Mouse (Mus musculus) MEL (cell line): ENCODE results near the gene Slc25a47. TPM values are rescaled to one million over a fixed set of nuclear protein-coding genes. Genes with fewer than 3 reads are reported as not detected.

Experiments
- DNase-seq: peaks from one replicate; pipeline ENCODE4 v3.0.0; 2011; ENCODE audit warnings: low read depth, low spot score
- H3K27ac ChIP-seq: 2 replicates; pipeline ENCODE4 v1.5.1; 2012; ENCODE audit warnings: low read depth, mild to moderate bottlenecking, control low read depth, low read length, moderate library complexity; ENCODE audit not compliant: control insufficient read depth
- H3K27me3 ChIP-seq, 2 experiments: fragments of 150-350 bp in 1 of 2; sonication (generic) in 1 of 2; 2 replicates each; pipeline ENCODE4 v1.6.1; 2012; ENCODE audit warnings: low read length in 2 of 2, mild to moderate bottlenecking in 2 of 2, improper control_type of control experiment in 1 of 2, moderate library complexity in 1 of 2; ENCODE audit not compliant: insufficient read depth in 2 of 2, control insufficient read depth in 1 of 2
- H3K36me3 ChIP-seq, 2 experiments: 2 replicates each; pipeline ENCODE4 v1.6.1; 2012 to 2014; ENCODE audit warnings: low read length in 2 of 2, improper control_type of control experiment in 1 of 2, inconsistent platforms in 1 of 2, mild to moderate bottlenecking in 1 of 2; ENCODE audit not compliant: insufficient read depth in 2 of 2, control insufficient read depth in 1 of 2
- H3K4me1 ChIP-seq, 2 experiments: fragments of 150-350 bp in 1 of 2; sonication (generic) in 1 of 2; 2 replicates each; pipeline ENCODE4 v1.6.1; 2012; ENCODE audit warnings: low read length in 2 of 2, improper control_type of control experiment in 1 of 2, mild to moderate bottlenecking in 1 of 2; ENCODE audit not compliant: insufficient read depth in 2 of 2, control insufficient read depth in 1 of 2
- H3K4me3 ChIP-seq, 2 experiments: fragments of 150-350 bp in 1 of 2; sonication (generic) in 1 of 2; 2 replicates each; pipeline ENCODE4 v1.5.1; 2012; ENCODE audit warnings: low read depth in 2 of 2, low read length in 2 of 2, mild to moderate bottlenecking in 2 of 2, moderate library complexity in 2 of 2, control low read depth in 1 of 2, improper control_type of control experiment in 1 of 2; ENCODE audit not compliant: control insufficient read depth in 1 of 2, insufficient read depth in 1 of 2
- H3K79me2 ChIP-seq: 2 replicates; pipeline ENCODE4 v1.6.1; 2012; ENCODE audit warnings: mild to moderate bottlenecking, low read length, moderate library complexity; ENCODE audit not compliant: control insufficient read depth, poor library complexity, insufficient read depth
- H3K9ac ChIP-seq: 2 replicates; pipeline ENCODE4 v1.6.1; 2012; ENCODE audit warnings: low read depth, mild to moderate bottlenecking, control low read depth, low read length, moderate library complexity; ENCODE audit not compliant: control insufficient read depth, poor library complexity, severe bottlenecking
- H3K9me3 ChIP-seq: fragments of 150-350 bp; sonication (generic); replicated peaks from 2 replicates; pipeline ENCODE4 v1.6.1; 2012; ENCODE audit warnings: mild to moderate bottlenecking, low read length, improper control_type of control experiment, moderate library complexity; ENCODE audit not compliant: insufficient read depth
- BHLHE40 ChIP-seq: IDR thresholded peaks from 2 replicates; pipeline ENCODE4 v1.6.1; 2012; ENCODE audit warnings: low read depth, mild to moderate bottlenecking, inconsistent platforms, low read length, improper control_type of control experiment, borderline replicate concordance
- CHD2 ChIP-seq: IDR thresholded peaks from 2 replicates; pipeline ENCODE4 v1.6.1; 2011; ENCODE audit warnings: low read length, improper control_type of control experiment
- CTCF ChIP-seq, 3 experiments: IDR thresholded peaks in 2 of 3; conservative IDR thresholded peaks in 1 of 3; 2 replicates each; pipeline ENCODE4 v1.5.1; 2011 to 2012; ENCODE audit warnings: low read length in 3 of 3, low read depth in 2 of 3, mild to moderate bottlenecking in 2 of 3, improper control_type of control experiment in 1 of 3, inconsistent platforms in 1 of 3, mixed read lengths in 1 of 3, moderate library complexity in 1 of 3; ENCODE audit not compliant: control insufficient read depth in 1 of 3, insufficient read depth in 1 of 3, poor library complexity in 1 of 3, severe bottlenecking in 1 of 3
- ELF1 ChIP-seq: IDR thresholded peaks from 2 replicates; pipeline ENCODE4 v1.6.1; 2014; ENCODE audit warnings: low read depth, mild to moderate bottlenecking, inconsistent platforms, low read length, improper control_type of control experiment, moderate library complexity
- GABPA ChIP-seq: IDR thresholded peaks from 2 replicates; pipeline ENCODE4 v1.6.1; 2012; ENCODE audit warnings: low read depth, mild to moderate bottlenecking, inconsistent platforms, low read length, improper control_type of control experiment, moderate library complexity
- GATA1 ChIP-seq: IDR thresholded peaks from 2 replicates; pipeline ENCODE4 v1.6.1; 2011; ENCODE audit warnings: low read depth, low read length, improper control_type of control experiment
- KAT2A ChIP-seq: conservative IDR thresholded peaks from 2 replicates; pipeline ENCODE4 v1.6.1; 2012; ENCODE audit warnings: low read depth, low read length, improper control_type of control experiment, inconsistent platforms
- MEF2A ChIP-seq: IDR thresholded peaks from 2 replicates; pipeline ENCODE4 v1.6.1; 2014; ENCODE audit warnings: low read depth, mild to moderate bottlenecking, inconsistent platforms, low read length, improper control_type of control experiment; ENCODE audit not compliant: poor library complexity, insufficient replicate concordance, severe bottlenecking; ENCODE audit errors: extremely low read depth
- MXI1 ChIP-seq: IDR thresholded peaks from 2 replicates; pipeline ENCODE4 v1.6.1; 2011; ENCODE audit warnings: mild to moderate bottlenecking, low read depth, low read length, improper control_type of control experiment
- MYB ChIP-seq: IDR thresholded peaks from 2 replicates; pipeline ENCODE4 v1.6.1; 2011; ENCODE audit warnings: mild to moderate bottlenecking, low read depth, low read length, improper control_type of control experiment
- MYC ChIP-seq: IDR thresholded peaks from 2 replicates; pipeline ENCODE4 v1.6.1; 2011; ENCODE audit warnings: low read depth, mild to moderate bottlenecking, low read length, improper control_type of control experiment, moderate library complexity
- RAD21 ChIP-seq: IDR thresholded peaks from 2 replicates; pipeline ENCODE4 v1.6.1; 2011; ENCODE audit warnings: mild to moderate bottlenecking, low read depth, low read length, improper control_type of control experiment
- TBP ChIP-seq: IDR thresholded peaks from 2 replicates; pipeline ENCODE4 v1.8.0; 2011; ENCODE audit warnings: low read depth, low read length, improper control_type of control experiment
- TCF12 ChIP-seq: IDR thresholded peaks from 2 replicates; pipeline ENCODE4 v1.6.1; 2014; ENCODE audit warnings: low read depth, mild to moderate bottlenecking, inconsistent platforms, low read length, improper control_type of control experiment, moderate library complexity
- USF1 ChIP-seq: IDR thresholded peaks from 2 replicates; pipeline ENCODE4 v1.6.1; 2014; ENCODE audit warnings: low read depth, mild to moderate bottlenecking, inconsistent platforms, low read length, improper control_type of control experiment, moderate library complexity
- USF2 ChIP-seq, 2 experiments: IDR thresholded peaks; 2 replicates each; pipeline ENCODE4 v1.6.1; 2011 to 2012; ENCODE audit warnings: improper control_type of control experiment in 2 of 2, low read length in 2 of 2, borderline replicate concordance in 1 of 2, inconsistent platforms in 1 of 2, low read depth in 1 of 2, mild to moderate bottlenecking in 1 of 2; ENCODE audit not compliant: insufficient read depth in 1 of 2
- ZMIZ1 ChIP-seq: IDR thresholded peaks from 2 replicates; pipeline ENCODE4 v1.6.1; 2012; ENCODE audit warnings: low read depth, mild to moderate bottlenecking, inconsistent platforms, low read length, improper control_type of control experiment, moderate library complexity
- polyA plus RNA-seq, 2 experiments: library from polyadenylated mRNA; stranded (reverse) in 1 of 2; unstranded in 1 of 2; fragments of >175 nt in 1 of 2; fragments of >200 nt in 1 of 2; gene quantifications; 2 replicates each; pipeline versions ENCODE4 v1.2.1 to v1.2.4; 2012; ENCODE audit warnings: low replicate concordance in 2 of 2, low read depth in 1 of 2; ENCODE audit not compliant: insufficient read length in 2 of 2, insufficient read depth in 1 of 2, missing spikeins in 1 of 2
- total RNA-seq: library from RNA; depleted of rRNA; stranded (reverse); fragments of 300-350 nt; gene quantifications from 2 replicates; pipeline ENCODE4 v1.2.3, GENCODE M21; 2012

Slc25a47 gene
- total and polyA plus RNA-seq, 3 experiments: 15.6 to 17.9 TPM; not detected in 1

DNA sequence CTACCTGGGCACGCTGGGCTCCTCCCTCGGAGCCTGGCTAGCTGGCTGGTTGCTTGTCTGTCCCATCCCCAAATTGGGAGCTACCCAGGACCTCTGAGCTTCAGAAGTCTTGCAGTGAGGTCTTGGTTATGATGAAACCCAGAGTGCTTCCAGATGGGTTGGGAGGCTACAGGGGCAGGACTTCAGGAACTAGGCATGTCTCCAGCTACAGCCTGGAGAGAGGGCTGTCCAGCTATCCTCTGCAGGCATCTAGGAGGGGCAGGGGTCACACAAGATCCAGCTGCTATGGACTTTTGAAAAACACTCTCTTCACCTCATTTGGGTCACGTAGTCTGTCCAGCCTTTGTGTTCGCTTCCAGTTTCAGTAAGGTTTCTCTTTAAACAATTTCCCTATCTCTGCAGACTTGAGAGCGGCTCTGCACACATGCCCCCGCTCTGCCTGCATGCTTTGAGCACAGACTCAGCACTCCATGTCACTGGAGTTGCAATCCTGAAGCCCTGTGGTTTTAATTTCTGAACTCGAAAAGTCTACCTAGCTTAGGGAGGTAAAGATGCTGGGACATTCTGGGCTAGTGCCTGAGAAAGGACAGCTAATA lies 21.8 kb downstream of the Slc25a47 start:
- Histone ChIP-seq H3K9me3 (no peaks in the 10 kb centered on the region), H3K36me3 (no peaks in the 10 kb centered on the region; a peak in 1 of 4 replicates), H3K9ac (no peak overlapping the region), H3K79me2 (no peaks in the 10 kb centered on the region), H3K4me3 (no peak overlapping the region), H3K27ac (no peak overlapping the region), H3K4me1 (no peaks in the 10 kb centered on the region), H3K27me3 (no peaks in the 10 kb centered on the region)
- TF ChIP-seq MYC (no peak), USF2 (IDR thresholded peaks at IDR 0.05; ENCODE audit: borderline replicate concordance in 1 of 2, insufficient read depth in 1 of 2, low read depth in 1 of 2, low read length in 2 of 2) (no peak), CHD2 (no peak), TCF12 (no peak), MEF2A (no peak), GABPA (no peak), USF1 (no peak), MYB (no peak), MXI1 (no peak), KAT2A (no peak), ZMIZ1 (no peak), CTCF (IDR thresholded peaks at IDR 0.05 in 2 of 3, conservative IDR thresholded peaks at IDR 0.05 in 1 of 3; ENCODE audit: control insufficient read depth in 1 of 3, insufficient read depth in 1 of 3, low read depth in 2 of 3, low read length in 3 of 3, poor library complexity in 1 of 3, severe bottlenecking in 1 of 3) (no peak), ELF1 (no peak), TBP (no peak), RAD21 (no peak)
- no peak for DNase-seq

DNA sequence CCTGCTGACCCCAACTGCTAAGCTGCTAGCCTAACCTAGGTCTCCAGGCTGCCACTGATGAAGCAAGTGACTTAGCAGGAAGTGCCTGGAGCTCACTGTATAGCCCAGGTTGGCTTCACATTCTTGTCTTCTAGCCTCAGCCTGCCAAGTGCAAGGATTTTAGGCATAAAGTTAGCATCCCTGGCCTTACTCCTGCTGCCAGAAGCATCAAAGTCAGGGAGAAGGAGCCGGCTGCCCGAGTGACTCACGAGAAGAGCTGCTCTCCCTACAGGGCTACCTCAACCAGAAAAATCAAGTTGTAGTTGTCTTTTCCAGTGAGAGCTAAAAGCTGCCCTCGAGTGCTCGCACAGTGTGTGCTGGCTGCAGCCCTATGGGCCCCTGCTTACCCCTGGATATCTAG lies 22.6 kb downstream of the Slc25a47 start:
- Histone ChIP-seq H3K27ac (no peak overlapping the region), H3K79me2 (no peaks in the 10 kb centered on the region), H3K9me3 (no peaks in the 10 kb centered on the region), H3K4me1 (no peaks in the 10 kb centered on the region), H3K9ac (no peak overlapping the region), H3K27me3 (no peaks in the 10 kb centered on the region), H3K36me3 (no peaks in the 10 kb centered on the region; a peak in 1 of 4 replicates), H3K4me3 (no peak overlapping the region)
- no peak for DNase-seq
- TF ChIP-seq TCF12 (no peak), BHLHE40 (no peak), GATA1 (no peak), RAD21 (no peak)
